Mouse (Mus musculus) thymus, adult 2 months (tissue): ENCODE data around the gene 9230104L09Rik. TPM values are rescaled to one million over a fixed set of nuclear protein-coding genes. Genes with fewer than 3 reads are reported as not detected.

ENCODE experiments used
- DNase-seq: peaks from one replicate; pipeline ENCODE4 v3.0.0; 2021
- H3K27ac ChIP-seq: fragments of 200-500 bp; 2 replicates; pipeline ENCODE4 v1.5.1; 2012; ENCODE audit warnings: low read length, control low read depth; ENCODE audit not compliant: control insufficient read depth, insufficient read depth
- H3K27me3 ChIP-seq: fragments of 200-500 bp; 2 replicates; pipeline ENCODE4 v1.6.1; 2012; ENCODE audit warnings: mild to moderate bottlenecking, low read length, moderate library complexity, mixed read lengths; ENCODE audit not compliant: control insufficient read depth, insufficient read depth
- H3K36me3 ChIP-seq: fragments of 200-500 bp; 2 replicates; pipeline ENCODE4 v1.6.1; 2012; ENCODE audit warnings: mild to moderate bottlenecking, low read length, moderate library complexity; ENCODE audit not compliant: control insufficient read depth, insufficient read depth
- H3K4me1 ChIP-seq: fragments of 200-500 bp; replicated peaks from 2 replicates; pipeline ENCODE4 v1.6.1; 2012; ENCODE audit warnings: low read length; ENCODE audit not compliant: control insufficient read depth, insufficient read depth
- H3K4me3 ChIP-seq: fragments of 200-500 bp; 2 replicates; pipeline ENCODE4 v1.5.1; 2012; ENCODE audit warnings: mild to moderate bottlenecking, low read length, control low read depth, moderate library complexity; ENCODE audit not compliant: control insufficient read depth, insufficient read depth
- CTCF ChIP-seq: fragments of 200-500 bp; IDR thresholded peaks from 2 replicates; pipeline ENCODE4 v1.5.1; 2012; ENCODE audit warnings: mild to moderate bottlenecking, control low read depth, low read length, moderate library complexity, borderline replicate concordance; ENCODE audit not compliant: control insufficient read depth, poor library complexity, insufficient read depth; ENCODE audit errors: extremely low read depth
- POLR2A ChIP-seq: fragments of 200-500 bp; IDR thresholded peaks from 2 replicates; pipeline ENCODE4 v1.6.1; 2012; ENCODE audit warnings: mild to moderate bottlenecking, low read length, control low read depth, moderate library complexity; ENCODE audit not compliant: control insufficient read depth, poor library complexity, insufficient read depth; ENCODE audit errors: extremely low read depth
- WGBS: fragments of 180-500 bp; shearing (Covaris S2); methylation state at CpG from one replicate; pipeline ENCODE4 v1.1.7; 2018; 5-methylcytosine and 5-hydroxymethylcytosine counted together
- polyA plus RNA-seq: library from polyadenylated mRNA; depleted of rRNA; stranded (reverse); fragments of >200 nt; gene quantifications from 2 replicates; pipeline ENCODE4 v1.2.3, GENCODE M21; 2012

Gene 9230104L09Rik
- polyA plus RNA-seq, 1 experiment, result 0.30 TPM

- H3K27ac ChIP-seq, result no peak overlapping the region
- H3K27me3 ChIP-seq, result no peaks in the 10 kb centered on the region
- H3K4me1 ChIP-seq, result no peaks in the 10 kb centered on the region
- no peaks in the 10 kb centered on the region for H3K36me3 ChIP-seq
- TF ChIP-seq CTCF (no peak), POLR2A (no peak)
- WGBS, result 90% methylated on average over 5 of the region's 5 CpGs
- DNase-seq, result no peak
- H3K4me3 ChIP-seq, result no peak overlapping the region
These were observed 26.6 kb downstream of the 9230104L09Rik start for GRCm38 (mm10) chr2:148838075-148838777.

- Histone ChIP-seq H3K36me3 (no peaks in the 10 kb centered on the region), H3K4me3 (no peak within 1 kb of the TSS), H3K27me3 (no peaks in the 10 kb centered on the region), H3K4me1 (no peaks in the 10 kb centered on the region), H3K27ac (no peak within 1 kb of the TSS)
- DNase-seq, result no peak
- WGBS, result 78% methylated on average over 4 of the region's 4 CpGs
- TF ChIP-seq POLR2A (no peak), CTCF (no peak)
These were observed 29.9 kb downstream of the 9230104L09Rik start, which contains the start of gene Cst9 for GRCm38 (mm10) chr2:148834912-148835311. Gene Cst9 (plus strand): TSS chr2:148835147.

GRCm38 (mm10) chr2:148825986-148826385, 38.9 kb downstream of the 9230104L09Rik start:
- Histone ChIP-seq H3K4me3 (no peak overlapping the region), H3K4me1 (no peaks in the 10 kb centered on the region), H3K27me3 (no peaks in the 10 kb centered on the region), H3K27ac (no peak overlapping the region), H3K36me3 (no peaks in the 10 kb centered on the region)
- 76% methylated on average over 1 of the region's 1 CpGs for WGBS
- no peak for TF ChIP-seq POLR2A
- TF ChIP-seq CTCF, result no peak
- no peak for DNase-seq

- H3K4me3 ChIP-seq, result no peak within 1 kb of the TSS
- H3K27me3 ChIP-seq, result no peaks in the 10 kb centered on the region
- H3K36me3 ChIP-seq, result no peaks in the 10 kb centered on the region
- no peak within 1 kb of the TSS for H3K27ac ChIP-seq
- H3K4me1 ChIP-seq, result no peaks in the 10 kb centered on the region
- no peak for DNase-seq
- TF ChIP-seq CTCF (no peak), POLR2A (no peak)
These were observed 44.9 kb downstream of the 9230104L09Rik start, which contains the start of gene Cst13 for GRCm38 (mm10) chr2:148819909-148820308. Gene Cst13 (plus strand): TSS chr2:148820081.

GRCm38 (mm10) chr2:148806696-148807095, 58.1 kb downstream of the 9230104L09Rik start:
- H3K36me3 ChIP-seq, result no peaks in the 10 kb centered on the region
- H3K27ac ChIP-seq, result no peak overlapping the region
- TF ChIP-seq CTCF, result no peak
- no peak for TF ChIP-seq POLR2A
- no peak for DNase-seq
- no peaks in the 10 kb centered on the region for H3K27me3 ChIP-seq
- 81% methylated on average over 6 of the region's 6 CpGs for WGBS
- H3K4me1 ChIP-seq, result no peaks in the 10 kb centered on the region
- H3K4me3 ChIP-seq, result no peak overlapping the region

- Histone ChIP-seq H3K36me3 (no peaks in the 10 kb centered on the region), H3K4me3 (no peak overlapping the region), H3K4me1 (no peaks in the 10 kb centered on the region), H3K27ac (no peak overlapping the region), H3K27me3 (no peaks in the 10 kb centered on the region)
- no peak for DNase-seq
- TF ChIP-seq POLR2A (no peak), CTCF (no peak)
- WGBS, result 12% methylated on average over 3 of the region's 3 CpGs
These were observed 63.3 kb downstream of the 9230104L09Rik start for GRCm38 (mm10) chr2:148801491-148801921.
